ENCODE assay signal across 19 mouse cellular contexts in the genomic region with DNA sequence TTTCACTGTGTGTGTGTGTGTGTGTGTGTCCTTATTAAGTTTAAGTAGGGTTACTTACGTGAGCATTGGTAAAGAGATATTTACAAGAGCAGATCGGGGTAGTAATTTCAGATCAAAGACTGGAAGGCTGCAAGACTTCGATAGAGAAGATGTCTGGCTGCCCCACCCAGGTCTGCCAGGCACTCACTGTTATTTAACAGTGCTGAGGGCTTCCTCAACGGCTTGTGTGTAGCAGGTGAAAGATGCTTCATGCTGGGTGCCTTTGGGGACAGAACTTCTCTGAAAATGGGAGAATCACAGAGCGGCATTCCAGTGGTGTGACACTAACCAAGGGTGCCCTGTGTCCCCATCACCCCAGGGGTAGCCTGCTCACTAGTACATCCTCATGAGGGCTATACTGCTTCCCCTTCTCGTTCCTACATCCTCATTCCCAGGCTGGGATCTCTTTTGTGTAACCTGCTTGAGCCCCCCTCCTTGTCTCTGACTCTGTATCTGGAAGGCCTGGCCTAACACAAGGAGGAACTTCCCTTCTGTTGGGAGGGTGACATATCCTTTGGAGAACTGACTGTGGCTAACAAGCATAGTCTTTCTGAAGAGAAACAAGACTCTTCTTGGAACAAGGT. TPM values are rescaled to one million over a fixed set of nuclear protein-coding genes. Genes with fewer than 3 reads are reported as not detected.
DNase-seq lines count a peak whose midpoint lies in the region; ATAC-seq lines count a peak whose summit lies in the region.
"Had no signal": no experiment of that assay in that cellular context is flagged by ENCODE, and none has a peak within 500 bp of the region (broad histone marks: within the 10 kb centered on the region; RNA-seq: fewer than 3 reads in every experiment).

No protein-coding gene starts in this region.

- no peak overlapping the region for H3K4me3 ChIP-seq in intestine, embryonic 16.5 days (ENCODE audit: low read length)
- H3K4me3 ChIP-seq in intestine, embryonic 15.5 days (replicated peaks) = no peak overlapping the region
- H3K4me3 ChIP-seq in liver, embryonic 15.5 days (replicated peaks) = no peak overlapping the region; the same call in 1 of the 2 replicates
- no peak overlapping the region for H3K4me3 ChIP-seq in hindbrain, embryonic 13.5 days
- H3K4me3 ChIP-seq: heart, embryonic 10.5 days; layer of hippocampus, adult 2 months; midbrain, embryonic 12.5 days; myocyte had no signal

- no peaks in the 10 kb centered on the region for H3K36me3 ChIP-seq in intestine, embryonic 16.5 days (ENCODE audit: control insufficient read depth, insufficient read depth, low read length)
- no peaks in the 10 kb centered on the region for H3K36me3 ChIP-seq in intestine, embryonic 15.5 days
- H3K36me3 ChIP-seq in liver, embryonic 15.5 days (replicated peaks) = no peaks in the 10 kb centered on the region
- no peaks in the 10 kb centered on the region for H3K36me3 ChIP-seq in hindbrain, embryonic 13.5 days
- H3K36me3 ChIP-seq: heart, embryonic 10.5 days; midbrain, embryonic 12.5 days had no signal

- H3K27ac ChIP-seq in intestine, embryonic 16.5 days (ENCODE audit: low read length) = no peak overlapping the region
- H3K27ac ChIP-seq in intestine, embryonic 15.5 days = no peak overlapping the region
- H3K27ac ChIP-seq in liver, embryonic 15.5 days (replicated peaks) = peak overlapping the region; percentile 98
- no peak overlapping the region for H3K27ac ChIP-seq in hindbrain, embryonic 13.5 days
- H3K27ac ChIP-seq: heart, embryonic 10.5 days; layer of hippocampus, adult 2 months; midbrain, embryonic 12.5 days had no signal

- DNase-seq in spleen, postnatal 4 days (ENCODE audit: low spot score in 2 of 2) = peak; percentile 76 to 84
- no peak for DNase-seq in left cerebral cortex, postnatal 10 days (ENCODE audit: extremely low spot score in 1 of 2, low spot score in 2 of 2)
- DNase-seq in adrenal gland, adult 2 months = no peak
- DNase-seq: adrenal gland, postnatal 10 days; cerebellum, adult 9-11 months; forebrain, postnatal 0 days; gastrocnemius, postnatal 10 days; heart, postnatal 36 days had no signal

- H3K27me3 ChIP-seq in intestine, embryonic 16.5 days (replicated peaks; ENCODE audit: control insufficient read depth, insufficient read depth, low read length) = no peaks in the 10 kb centered on the region
- no peaks in the 10 kb centered on the region for H3K27me3 ChIP-seq in intestine, embryonic 15.5 days (replicated peaks)
- no peaks in the 10 kb centered on the region for H3K27me3 ChIP-seq in liver, embryonic 15.5 days
- no peaks in the 10 kb centered on the region for H3K27me3 ChIP-seq in hindbrain, embryonic 13.5 days
- H3K27me3 ChIP-seq: midbrain, embryonic 12.5 days; Patski had no signal

- H3K4me2 ChIP-seq in intestine, embryonic 16.5 days (ENCODE audit: low read depth, low read length) = no peak overlapping the region
- H3K4me2 ChIP-seq in intestine, embryonic 15.5 days (replicated peaks) = no peak overlapping the region
- peak overlapping the region; percentile 65 for H3K4me2 ChIP-seq in liver, embryonic 15.5 days
- H3K4me2 ChIP-seq in hindbrain, embryonic 13.5 days = no peak overlapping the region
- H3K4me2 ChIP-seq: midbrain, embryonic 12.5 days had no signal

- no peaks in the 10 kb centered on the region for H3K9me3 ChIP-seq in intestine, embryonic 16.5 days (ENCODE audit: control insufficient read depth, low read length)
- no peaks in the 10 kb centered on the region for H3K9me3 ChIP-seq in intestine, embryonic 15.5 days
- no peaks in the 10 kb centered on the region for H3K9me3 ChIP-seq in liver, embryonic 15.5 days (replicated peaks)
- no peaks in the 10 kb centered on the region for H3K9me3 ChIP-seq in hindbrain, embryonic 13.5 days
- H3K9me3 ChIP-seq: heart, embryonic 10.5 days; midbrain, embryonic 12.5 days had no signal

- intact Hi-C loops in left cerebral cortex, postnatal 10 days (cut with DNase I) = no loop called here

- ATAC-seq in intestine, embryonic 16.5 days = 0 out of 2 replicates have a peak, but pooled peaks have one; percentile 17
- no peak; the same call in 1 of the 2 replicates for ATAC-seq in intestine, embryonic 15.5 days
- peak; percentile 70 for ATAC-seq in erythroblast, adult 5-6 weeks (replicated peaks; ENCODE audit: low FRiP score, poor library complexity, severe bottlenecking)
- ATAC-seq in liver, embryonic 15.5 days (ENCODE audit: insufficient read depth) = peak; percentile 76
- ATAC-seq in hindbrain, embryonic 13.5 days (ENCODE audit: low FRiP score) = no peak
- ATAC-seq: forebrain, postnatal 0 days; inflammation-experienced regulatory T-cells, adult 6 months; Patski had no signal

- H3K4me1 ChIP-seq in intestine, embryonic 16.5 days (ENCODE audit: control insufficient read depth, insufficient read depth, low read length) = peaks cover 23% of the 10 kb centered on the region
- H3K4me1 ChIP-seq in intestine, embryonic 15.5 days (replicated peaks) = peaks cover 25% of the 10 kb centered on the region
- peaks cover 92% of the 10 kb centered on the region for H3K4me1 ChIP-seq in liver, embryonic 15.5 days (replicated peaks)
- H3K4me1 ChIP-seq in hindbrain, embryonic 13.5 days (replicated peaks) = peaks cover 10% of the 10 kb centered on the region

- no peak overlapping the region for H3K9ac ChIP-seq in intestine, embryonic 16.5 days (ENCODE audit: low read depth, low read length)
- H3K9ac ChIP-seq in intestine, embryonic 15.5 days = no peak overlapping the region
- peak overlapping the region; percentile 60 for H3K9ac ChIP-seq in liver, embryonic 15.5 days
- no peak overlapping the region for H3K9ac ChIP-seq in hindbrain, embryonic 13.5 days
- H3K9ac ChIP-seq: forebrain, postnatal 0 days; midbrain, embryonic 12.5 days had no signal

- 69% methylated on average over 6 of the region's 6 CpGs for WGBS in intestine, embryonic 16.5 days
- WGBS in intestine, embryonic 15.5 days = 71% methylated on average over 6 of the region's 6 CpGs
- 26% methylated on average over 6 of the region's 6 CpGs for WGBS in liver, embryonic 15.5 days (ENCODE audit: insufficient replicate concordance)
- 85% methylated on average over 6 of the region's 6 CpGs for WGBS in hindbrain, embryonic 13.5 days

RNA-seq across cellular contexts. Expression of gene Plpp1, which starts 52.7 kb away (rescaled TPM):
- polyA plus RNA-seq in intestine, embryonic 16.5 days (2015; fragmentation: Nextera tagmentation; extraction: Ambion mirVana) = 94.5 and 97.3 TPM in 2 replicates
- 83.2 and 84.5 TPM in 2 replicates for polyA plus RNA-seq in intestine, embryonic 15.5 days (2015; fragmentation: Nextera tagmentation; extraction: Ambion mirVana)
- total RNA-seq in erythroblast, adult 5-6 weeks (2015; ENCODE audit: low replicate concordance) = 89.2 and 96.3 TPM in 2 replicates
- total RNA-seq in erythroblast, adult 5-6 weeks (2017; ENCODE audit: low replicate concordance) = 68.1 and 85.5 TPM in 2 replicates
- 42.1 and 45.6 TPM in 2 replicates for polyA plus RNA-seq in liver, embryonic 15.5 days (2015; fragmentation: Nextera tagmentation; extraction: Ambion mirVana)
- 51.7 and 53.3 TPM in 2 replicates for polyA plus RNA-seq in hindbrain, embryonic 13.5 days (2015; fragmentation: Nextera tagmentation; extraction: Ambion mirVana)
- 10 to 100 TPM; 30.0 to 30.1 TPM for total RNA-seq in left cerebral cortex, postnatal 10 days (2021)
- 100 to 1,000 TPM; 214 to 281 TPM for total RNA-seq in adrenal gland, adult 2 months (2021)
- 213 and 226 TPM in 2 replicates for polyA plus RNA-seq in adrenal gland, adult 2 months (2012; rRNA removed)

Comparison
In these comparisons a context has a peak if more than half of its experiments do, and no peak if none do; other contexts are left out.
1. ATAC-seq: peak in intestine, embryonic 16.5 days (single experiment), erythroblast, adult 5-6 weeks (single experiment) and liver, embryonic 15.5 days (single experiment); none in intestine, embryonic 15.5 days (single experiment) and hindbrain, embryonic 13.5 days (single experiment).
2. DNase-seq: peak in spleen, postnatal 4 days (2 of 2); none in left cerebral cortex, postnatal 10 days (0 of 2) and adrenal gland, adult 2 months (single experiment).